Mouse (Mus musculus): Measurements from ENCODE around the gene Usp15.

- TF ChIP-seq CTCF (IDR thresholded peaks at IDR 0.05; ENCODE audit: extremely low read depth, insufficient read depth, low read length) (no peak), POLR2A (IDR thresholded peaks at IDR 0.05; ENCODE audit: extremely low read depth, insufficient read depth, low read length) (no peak)
These were observed 76.0 kb downstream of the Usp15 start for GRCm38 (mm10) chr10:123120666-123121392.
